21 mouse cellular contexts compared by ENCODE assay signal in genomic region chr2:3456590-3456989, GRCm38 (mm10). TPM values are rescaled to one million over a fixed set of nuclear protein-coding genes. Genes with fewer than 3 reads are reported as not detected.
DNase-seq lines count a peak whose midpoint lies in the region; ATAC-seq and TF ChIP-seq lines count a peak whose summit lies in the region.
"Had no signal": no experiment of that assay in that cellular context is flagged by ENCODE, and none has a peak within 500 bp of the region (broad histone marks: within the 10 kb centered on the region; RNA-seq: fewer than 3 reads in every experiment).

No protein-coding gene starts in this region.

- no peak overlapping the region for H3K4me3 ChIP-seq in cerebellum, adult 2 months (replicated peaks; ENCODE audit: insufficient read depth, low read depth, low read length)
- H3K4me3 ChIP-seq in liver, postnatal 0 days (ENCODE audit: low read depth, low read length): no peak overlapping the region
- no peak overlapping the region for H3K4me3 ChIP-seq in liver, embryonic 12.5 days
- H3K4me3 ChIP-seq in G1E (ENCODE audit: low read depth, low read length): no peak overlapping the region
- H3K4me3 ChIP-seq: forebrain, embryonic 13.5 days; neural tube, embryonic 15.5 days had no signal

- no peak for TF ChIP-seq POLR2A in cerebellum, adult 2 months (IDR thresholded peaks at IDR 0.05; ENCODE audit: borderline replicate concordance, insufficient read depth, low read length)

- peak; percentile 2; the same call in 1 of the 2 replicates for TF ChIP-seq CTCF in cerebellum, adult 2 months (IDR thresholded peaks at IDR 0.05; ENCODE audit: borderline replicate concordance, insufficient read depth, low read depth, low read length)
- peak; percentile 28; the same call in 1 of the 2 replicates for TF ChIP-seq CTCF in liver, postnatal 0 days (IDR thresholded peaks at IDR 0.05; ENCODE audit: low read depth)
- TF ChIP-seq CTCF in G1E (IDR thresholded peaks at IDR 0.05; ENCODE audit: low read depth, low read length): 0 out of 2 replicates have a peak, but pooled peaks have one; percentile 23

- no peak for DNase-seq in cerebellum, adult 2 months
- DNase-seq in cerebellum, postnatal 14 days: no peak
- no peak for DNase-seq in liver, postnatal 0 days
- DNase-seq in G1E (ENCODE audit: low spot score): no peak
- DNase-seq in left cerebral cortex, adult 8-10 months (ENCODE audit: low spot score in 2 of 2): no peak
- DNase-seq in right cerebral cortex, adult 2 months (ENCODE audit: low spot score in 2 of 2): no peak
- DNase-seq: adrenal gland, postnatal 10 days; cerebellum, adult 18-20 months; heart, postnatal 4 days; kidney, adult 2 months; kidney, postnatal 36 days; retina, postnatal 1 day; thymus, adult 2 months had no signal

- ATAC-seq in liver, postnatal 0 days: no peak
- ATAC-seq in liver, embryonic 12.5 days: no peak
- peak; percentile 57; the same call in 1 of the 2 replicates for ATAC-seq in G1E (ENCODE audit: extremely low read depth, insufficient number of reproducible peaks, low FRiP score, poor library complexity, severe bottlenecking)
- ATAC-seq in granulocyte monocyte progenitor cell, adult 5-6 weeks (replicated peaks; ENCODE audit: poor library complexity, severe bottlenecking): peak; percentile 42
- ATAC-seq: forebrain, embryonic 13.5 days had no signal

- no peak for TF ChIP-seq EP300 in liver, postnatal 0 days (IDR thresholded peaks at IDR 0.05; ENCODE audit: low read depth)

- H3K4me2 ChIP-seq in liver, postnatal 0 days (ENCODE audit: low read depth, low read length): no peak overlapping the region
- no peak overlapping the region for H3K4me2 ChIP-seq in liver, embryonic 12.5 days
- H3K4me2 ChIP-seq: forebrain, embryonic 13.5 days; neural tube, embryonic 15.5 days had no signal

- H3K9ac ChIP-seq in liver, postnatal 0 days (replicated peaks): no peak overlapping the region
- H3K9ac ChIP-seq in liver, embryonic 12.5 days: no peak overlapping the region
- H3K9ac ChIP-seq: forebrain, embryonic 13.5 days; neural tube, embryonic 15.5 days had no signal

- no peak overlapping the region for H3K27ac ChIP-seq in cerebellum, adult 2 months (ENCODE audit: insufficient read depth, low read length)
- no peak overlapping the region for H3K27ac ChIP-seq in liver, postnatal 0 days (ENCODE audit: low read depth)
- no peak overlapping the region for H3K27ac ChIP-seq in liver, embryonic 12.5 days
- H3K27ac ChIP-seq: forebrain, embryonic 13.5 days; neural tube, embryonic 15.5 days had no signal

- WGBS in cerebellum, adult 2 months: 83% methylated on average over 4 of the region's 4 CpGs
- 88% methylated on average over 4 of the region's 4 CpGs for WGBS in liver, postnatal 0 days (ENCODE audit: insufficient replicate concordance)
- 70% methylated on average over 4 of the region's 4 CpGs for WGBS in liver, embryonic 12.5 days (ENCODE audit: insufficient replicate concordance)

- no peaks in the 10 kb centered on the region for H3K9me3 ChIP-seq in liver, postnatal 0 days (ENCODE audit: low read length)
- no peaks in the 10 kb centered on the region for H3K9me3 ChIP-seq in liver, embryonic 12.5 days (replicated peaks)
- no peaks in the 10 kb centered on the region for H3K9me3 ChIP-seq in G1E (replicated peaks)
- H3K9me3 ChIP-seq: forebrain, embryonic 13.5 days; neural tube, embryonic 15.5 days had no signal

- no peaks in the 10 kb centered on the region for H3K4me1 ChIP-seq in cerebellum, adult 2 months (ENCODE audit: control insufficient read depth, insufficient read depth, low read length)
- no peaks in the 10 kb centered on the region for H3K4me1 ChIP-seq in liver, postnatal 0 days (ENCODE audit: insufficient read depth)
- no peaks in the 10 kb centered on the region for H3K4me1 ChIP-seq in liver, embryonic 12.5 days
- no peaks in the 10 kb centered on the region for H3K4me1 ChIP-seq in G1E (ENCODE audit: insufficient read depth, low read depth, low read length)
- H3K4me1 ChIP-seq: forebrain, embryonic 13.5 days; neural tube, embryonic 15.5 days had no signal

- peaks cover 48% of the 10 kb centered on the region for H3K36me3 ChIP-seq in liver, postnatal 0 days (replicated peaks; ENCODE audit: insufficient read depth, low read length)
- peaks cover 82% of the 10 kb centered on the region for H3K36me3 ChIP-seq in liver, embryonic 12.5 days
- H3K36me3 ChIP-seq in G1E (replicated peaks): peaks cover 81% of the 10 kb centered on the region

- H3K27me3 ChIP-seq in cerebellum, adult 2 months (ENCODE audit: control insufficient read depth, insufficient read depth, low read length): no peaks in the 10 kb centered on the region
- no peaks in the 10 kb centered on the region for H3K27me3 ChIP-seq in liver, postnatal 0 days (ENCODE audit: insufficient read depth, low read length)
- no peaks in the 10 kb centered on the region for H3K27me3 ChIP-seq in liver, embryonic 12.5 days (replicated peaks)
- H3K27me3 ChIP-seq in G1E (ENCODE audit: insufficient read depth, low read length): no peaks in the 10 kb centered on the region
- H3K27me3 ChIP-seq: forebrain, embryonic 13.5 days; neural tube, embryonic 15.5 days had no signal

RNA-seq across cellular contexts. Expression of gene Suv39h2, which starts 18.2 kb away (rescaled TPM):
- polyA plus RNA-seq in cerebellum, adult 2 months (2012; rRNA removed): 2.5 and 2.6 TPM in 2 replicates
- 2.3 and 2.5 TPM in 2 replicates for polyA plus RNA-seq in liver, postnatal 0 days (2015; fragmentation: Nextera tagmentation; extraction: Ambion mirVana)
- polyA plus RNA-seq in liver, embryonic 12.5 days (2016; fragmentation: Nextera tagmentation; extraction: Ambion mirVana): 13.2 and 13.3 TPM in 2 replicates
- total RNA-seq in G1E (2014; fragmentation: Nextera tagmentation): 25.7 and 31.6 TPM in 2 replicates
- total RNA-seq in G1E (2017): 13.9 and 19.1 TPM in 2 replicates
- 6.2 and 7.6 TPM in 2 replicates for polyA plus RNA-seq in G1E (2012)
- total RNA-seq in granulocyte monocyte progenitor cell, adult 5-6 weeks (2014; fragmentation: Nextera tagmentation): 11.7 and 14.5 TPM in 2 replicates
- 16.6 and 24.4 TPM in 2 replicates for total RNA-seq in granulocyte monocyte progenitor cell, adult 5-6 weeks (2017)
- total RNA-seq in left cerebral cortex, adult 8-10 months (2022): 1 to 10 TPM; 2.8 to 4.1 (median 3.6) TPM

RNA-seq across cellular contexts. Expression of gene Dclre1c, which starts 32.7 kb away (rescaled TPM):
- polyA plus RNA-seq in cerebellum, adult 2 months (2012; rRNA removed): 9.2 and 9.5 TPM in 2 replicates
- polyA plus RNA-seq in liver, postnatal 0 days (2015; fragmentation: Nextera tagmentation; extraction: Ambion mirVana): 3.0 and 3.1 TPM in 2 replicates
- 5.9 and 6.8 TPM in 2 replicates for polyA plus RNA-seq in liver, embryonic 12.5 days (2016; fragmentation: Nextera tagmentation; extraction: Ambion mirVana)
- total RNA-seq in G1E (2014; fragmentation: Nextera tagmentation) (53.8 and 55.7 TPM in 2 replicates), G1E (2017) (14.4 and 16.8 TPM in 2 replicates)
- polyA plus RNA-seq in G1E (2012): 0.90 and 1.6 TPM in 2 replicates
- total RNA-seq in granulocyte monocyte progenitor cell, adult 5-6 weeks (2014; fragmentation: Nextera tagmentation): 12.0 and 27.4 TPM in 2 replicates
- total RNA-seq in granulocyte monocyte progenitor cell, adult 5-6 weeks (2017): 14.2 and 24.4 TPM in 2 replicates
- 10 to 100 TPM; 10.3 to 13.9 (median 10.9) TPM for total RNA-seq in left cerebral cortex, adult 8-10 months (2022)

RNA-seq across cellular contexts. Expression of gene Meig1, which starts 34.1 kb away (rescaled TPM):
- polyA plus RNA-seq in cerebellum, adult 2 months (2012; rRNA removed): 1.4 and 2.1 TPM in 2 replicates
- 0.69 and 0.89 TPM in 2 replicates for polyA plus RNA-seq in liver, postnatal 0 days (2015; fragmentation: Nextera tagmentation; extraction: Ambion mirVana)
- 0.23 TPM in 1 of 2 replicates, not detected in the other for polyA plus RNA-seq in liver, embryonic 12.5 days (2016; fragmentation: Nextera tagmentation; extraction: Ambion mirVana)
- total RNA-seq in G1E (2014; fragmentation: Nextera tagmentation) (not detected in 2 replicates), G1E (2017) (not detected in 2 replicates)
- polyA plus RNA-seq in G1E (2012): not detected in 2 replicates
- not detected in 2 replicates for total RNA-seq in granulocyte monocyte progenitor cell, adult 5-6 weeks (2014; fragmentation: Nextera tagmentation)
- total RNA-seq in granulocyte monocyte progenitor cell, adult 5-6 weeks (2017): not detected in 2 replicates
- total RNA-seq in left cerebral cortex, adult 8-10 months (2022): 1 to 10 TPM; 1.1 to 4.1 (median 1.9) TPM
- total RNA-seq: gastrocnemius, postnatal 4 days; heart, postnatal 4 days; liver, adult 2 months had no signal
- polyA plus RNA-seq: heart, embryonic 14.5 days; liver, adult 2 months; small intestine, adult 2 months had no signal

RNA-seq across cellular contexts. Expression of gene Gm45902, which starts 56.0 kb away (rescaled TPM):
- 3.9 and 4.1 TPM in 2 replicates for polyA plus RNA-seq in cerebellum, adult 2 months (2012; rRNA removed)
- polyA plus RNA-seq in liver, postnatal 0 days (2015; fragmentation: Nextera tagmentation; extraction: Ambion mirVana): 0.56 and 1.0 TPM in 2 replicates
- 3.2 and 3.5 TPM in 2 replicates for polyA plus RNA-seq in liver, embryonic 12.5 days (2016; fragmentation: Nextera tagmentation; extraction: Ambion mirVana)
- total RNA-seq in G1E (2014; fragmentation: Nextera tagmentation) (9.4 and 9.6 TPM in 2 replicates), G1E (2017) (13.6 and 14.4 TPM in 2 replicates)
- 2.0 and 2.5 TPM in 2 replicates for polyA plus RNA-seq in G1E (2012)
- 5.8 and 6.2 TPM in 2 replicates for total RNA-seq in granulocyte monocyte progenitor cell, adult 5-6 weeks (2014; fragmentation: Nextera tagmentation)
- total RNA-seq in granulocyte monocyte progenitor cell, adult 5-6 weeks (2017): 12.4 and 13.0 TPM in 2 replicates
- total RNA-seq in left cerebral cortex, adult 8-10 months (2022): 1 to 10 TPM; 4.3 to 5.6 (median 4.6) TPM

RNA-seq across cellular contexts. Expression of gene Hspa14, which starts 56.0 kb away (rescaled TPM):
- polyA plus RNA-seq in cerebellum, adult 2 months (2012; rRNA removed): 70.9 and 79.1 TPM in 2 replicates
- 32.6 and 38.1 TPM in 2 replicates for polyA plus RNA-seq in liver, postnatal 0 days (2015; fragmentation: Nextera tagmentation; extraction: Ambion mirVana)
- 107 and 109 TPM in 2 replicates for polyA plus RNA-seq in liver, embryonic 12.5 days (2016; fragmentation: Nextera tagmentation; extraction: Ambion mirVana)
- 76.4 TPM in 2 replicates for total RNA-seq in G1E (2014; fragmentation: Nextera tagmentation)
- total RNA-seq in G1E (2017): 212 and 220 TPM in 2 replicates
- polyA plus RNA-seq in G1E (2012): 7.4 and 10.6 TPM in 2 replicates
- 83.7 and 88.6 TPM in 2 replicates for total RNA-seq in granulocyte monocyte progenitor cell, adult 5-6 weeks (2014; fragmentation: Nextera tagmentation)
- 155 and 173 TPM in 2 replicates for total RNA-seq in granulocyte monocyte progenitor cell, adult 5-6 weeks (2017)
- 10 to 100 TPM; 45.6 to 51.2 (median 48.0) TPM for total RNA-seq in left cerebral cortex, adult 8-10 months (2022)

Comparison
In these comparisons a context has a peak if more than half of its experiments do, and no peak if none do; other contexts are left out.
1. ATAC-seq: peak in G1E (single experiment) and granulocyte monocyte progenitor cell, adult 5-6 weeks (single experiment); none in liver, postnatal 0 days (single experiment) and liver, embryonic 12.5 days (single experiment).
2. Peak in every context shown above with its lines, with median percentiles within 50 percentile points of each other: CTCF ChIP-seq.